Mouse (Mus musculus): ENCODE results near the gene Pkd2l1. TPM values are rescaled to one million over a fixed set of nuclear protein-coding genes. Genes with fewer than 3 reads are reported as not detected.
"Not testable (repeated sequence)": the region's sequence is repeated elsewhere in the genome, so short reads cannot be mapped to it uniquely, and the experiment has no call there.

Pkd2l1 gene
- polyA plus RNA-seq, 1 experiment from 2014 or later, result not detected

DNA sequence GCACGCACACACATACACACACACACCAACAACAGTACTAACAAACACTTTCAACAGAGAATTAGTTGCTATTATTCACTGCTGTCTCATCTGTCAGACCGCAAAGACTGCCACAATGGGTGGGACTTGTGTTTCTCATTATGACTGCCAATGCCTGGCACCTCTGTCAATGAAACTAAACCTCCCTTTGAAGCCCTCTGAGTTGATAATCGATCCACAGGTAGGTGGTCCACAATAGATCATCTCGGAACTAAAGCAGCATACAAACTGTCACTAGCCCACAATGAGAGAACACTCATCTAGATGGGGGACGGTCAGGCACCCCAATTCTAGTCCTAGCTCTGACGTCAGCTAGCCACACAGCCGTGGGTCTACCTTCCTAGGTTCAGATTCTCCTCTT lies 71.1 kb downstream of the Pkd2l1 start:
- no peak for ATAC-seq (ENCODE audit: low read depth)
- Histone ChIP-seq H3K27ac (ENCODE audit: low read length) (no peak overlapping the region), H3K27me3 (ENCODE audit: control insufficient read depth, insufficient read depth, low read depth, low read length) (no peaks in the 10 kb centered on the region), H3K4me3 (ENCODE audit: low read length) (no peak overlapping the region), H3K4me1 (replicated peaks; ENCODE audit: control insufficient read depth, insufficient read depth, low read length) (no peaks in the 10 kb centered on the region), H3K36me3 (ENCODE audit: control insufficient read depth, insufficient read depth, low read length) (peaks cover 30% of the 10 kb centered on the region), H3K4me2 (ENCODE audit: low read depth, low read length) (no peak overlapping the region), H3K9me3 (ENCODE audit: control insufficient read depth, low read length) (no peaks in the 10 kb centered on the region), H3K9ac (ENCODE audit: low read length) (no peak overlapping the region)
- 93% methylated on average over 7 of the region's 7 CpGs for WGBS

DNA sequence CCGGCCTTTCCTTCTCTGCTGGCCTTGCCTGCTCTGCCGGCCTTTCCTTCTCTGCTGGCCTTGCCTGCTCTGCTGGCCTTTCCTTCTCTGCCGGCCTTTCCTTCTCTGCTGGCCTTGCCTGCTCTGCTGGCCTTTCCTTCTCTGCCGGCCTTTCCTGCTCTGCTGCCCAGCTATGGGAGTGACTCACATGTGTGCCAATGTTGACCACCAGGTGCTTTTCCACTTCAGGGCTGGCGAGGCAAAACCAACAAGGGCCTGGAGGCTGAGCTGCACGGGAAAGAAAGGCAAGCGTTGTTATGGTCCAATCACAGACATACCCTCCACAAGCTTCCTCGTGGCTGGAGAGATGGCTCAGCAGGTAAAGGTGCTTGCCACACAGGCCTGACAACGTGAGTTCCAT lies 71.6 kb downstream of the Pkd2l1 start:
- not testable (repeated sequence) for H3K4me3 ChIP-seq (ENCODE audit: low read length); H3K4me2 ChIP-seq (ENCODE audit: low read depth, low read length); H3K27me3 ChIP-seq (ENCODE audit: control insufficient read depth, insufficient read depth, low read depth, low read length); H3K9me3 ChIP-seq (ENCODE audit: control insufficient read depth, low read length); ATAC-seq (ENCODE audit: low read depth); H3K27ac ChIP-seq (ENCODE audit: low read length); H3K9ac ChIP-seq (ENCODE audit: low read length); H3K4me1 ChIP-seq (replicated peaks; ENCODE audit: control insufficient read depth, insufficient read depth, low read length)
- WGBS, result 94% methylated on average over 7 of the region's 9 CpGs
- H3K36me3 ChIP-seq (ENCODE audit: control insufficient read depth, insufficient read depth, low read length), result peaks cover 30% of the 10 kb centered on the region

DNA sequence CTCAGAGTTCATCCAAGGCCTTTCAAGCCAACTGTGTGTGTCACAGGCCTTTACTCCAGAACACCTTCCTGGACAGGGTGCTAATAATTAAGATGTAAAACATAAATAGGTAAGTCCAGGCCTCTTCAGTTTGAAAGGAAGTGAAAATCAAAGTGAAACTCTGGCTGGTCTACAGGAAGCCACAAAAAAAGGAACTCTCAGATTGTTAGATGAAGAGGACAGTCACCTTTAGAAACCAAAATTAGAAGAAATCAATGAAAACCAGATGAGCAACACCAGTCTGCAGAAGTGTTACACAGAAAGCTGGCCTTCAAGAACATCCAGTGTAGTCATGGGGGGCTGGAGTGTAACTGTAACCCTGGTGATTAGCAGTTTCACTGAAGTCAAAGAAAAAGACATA lies 74.4 kb downstream of the Pkd2l1 start:
- Histone ChIP-seq H3K36me3 (ENCODE audit: control insufficient read depth, insufficient read depth, low read length) (peaks cover 37% of the 10 kb centered on the region), H3K9ac (ENCODE audit: low read length) (no peak overlapping the region), H3K27me3 (ENCODE audit: control insufficient read depth, insufficient read depth, low read depth, low read length) (no peaks in the 10 kb centered on the region), H3K27ac (ENCODE audit: low read length) (no peak overlapping the region), H3K4me2 (ENCODE audit: low read depth, low read length) (no peak overlapping the region), H3K9me3 (ENCODE audit: control insufficient read depth, low read length) (no peaks in the 10 kb centered on the region), H3K4me3 (ENCODE audit: low read length) (no peak overlapping the region), H3K4me1 (replicated peaks; ENCODE audit: control insufficient read depth, insufficient read depth, low read length) (no peaks in the 10 kb centered on the region)
- ATAC-seq (ENCODE audit: low read depth), result no peak

DNA sequence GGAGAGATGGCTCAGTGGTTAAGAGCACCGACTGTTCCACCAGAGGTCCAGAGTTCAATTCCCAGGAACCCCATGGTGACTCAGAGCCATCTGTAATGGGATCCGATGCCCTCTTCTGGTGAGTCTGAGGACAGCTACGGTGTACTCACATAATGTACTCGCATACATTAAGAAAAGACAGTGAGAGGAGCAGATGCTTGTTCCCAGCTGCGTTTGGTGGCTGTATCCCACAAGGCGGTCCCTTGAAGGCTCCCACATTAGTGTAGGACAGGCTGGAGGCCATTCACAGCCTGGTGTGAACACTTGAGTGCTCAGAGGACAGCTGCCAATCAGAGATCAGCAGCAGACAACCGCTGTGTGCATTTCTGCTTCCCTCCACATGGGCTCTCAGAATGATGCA lies 80.5 kb downstream of the Pkd2l1 start:
- no peaks in the 10 kb centered on the region for H3K27me3 ChIP-seq (ENCODE audit: control insufficient read depth, insufficient read depth, low read depth, low read length)
- peaks cover 4% of the 10 kb centered on the region for H3K4me1 ChIP-seq (replicated peaks; ENCODE audit: control insufficient read depth, insufficient read depth, low read length)
- WGBS, result 66% methylated on average over 7 of the region's 7 CpGs
- no peaks in the 10 kb centered on the region for H3K9me3 ChIP-seq (ENCODE audit: control insufficient read depth, low read length)
- H3K27ac ChIP-seq (ENCODE audit: low read length), result no peak overlapping the region
- H3K4me2 ChIP-seq (ENCODE audit: low read depth, low read length), result no peak overlapping the region
- peaks cover 32% of the 10 kb centered on the region for H3K36me3 ChIP-seq (ENCODE audit: control insufficient read depth, insufficient read depth, low read length)
- no peak overlapping the region for H3K9ac ChIP-seq (ENCODE audit: low read length)
- H3K4me3 ChIP-seq (ENCODE audit: low read length), result no peak overlapping the region
- no peak for ATAC-seq (ENCODE audit: low read depth)

DNA sequence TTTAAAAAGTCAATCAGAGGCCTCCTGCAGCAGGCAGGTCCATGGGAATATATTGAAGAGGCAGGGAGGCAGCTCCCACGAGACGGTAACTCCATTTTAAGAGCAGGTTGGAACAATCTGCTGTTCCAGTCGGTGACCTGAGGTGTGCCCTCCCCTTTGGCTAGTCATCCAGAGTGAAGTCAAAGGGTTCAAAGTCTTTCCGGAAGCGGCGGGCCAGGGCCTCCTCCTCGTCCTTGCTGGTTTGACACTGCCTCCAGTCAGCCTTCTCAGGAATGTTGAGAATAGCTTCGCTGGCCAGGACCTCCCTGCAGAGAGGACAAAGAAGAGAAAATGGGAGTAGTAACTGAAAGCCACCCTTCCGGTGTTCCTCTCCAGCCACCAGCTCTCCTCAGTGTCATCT lies 81.9 kb downstream of the Pkd2l1 start:
- no peak overlapping the region for H3K4me2 ChIP-seq (ENCODE audit: low read depth, low read length)
- H3K9ac ChIP-seq (ENCODE audit: low read length), result no peak overlapping the region
- peaks cover 7% of the 10 kb centered on the region for H3K4me1 ChIP-seq (replicated peaks; ENCODE audit: control insufficient read depth, insufficient read depth, low read length)
- no peak overlapping the region for H3K27ac ChIP-seq (ENCODE audit: low read length)
- H3K9me3 ChIP-seq (ENCODE audit: control insufficient read depth, low read length), result no peaks in the 10 kb centered on the region
- no peaks in the 10 kb centered on the region for H3K27me3 ChIP-seq (ENCODE audit: control insufficient read depth, insufficient read depth, low read depth, low read length)
- peaks cover 32% of the 10 kb centered on the region for H3K36me3 ChIP-seq (ENCODE audit: control insufficient read depth, insufficient read depth, low read length)
- ATAC-seq (ENCODE audit: low read depth), result no peak
- no peak overlapping the region for H3K4me3 ChIP-seq (ENCODE audit: low read length)
- 89% methylated on average over 9 of the region's 9 CpGs for WGBS

DNA sequence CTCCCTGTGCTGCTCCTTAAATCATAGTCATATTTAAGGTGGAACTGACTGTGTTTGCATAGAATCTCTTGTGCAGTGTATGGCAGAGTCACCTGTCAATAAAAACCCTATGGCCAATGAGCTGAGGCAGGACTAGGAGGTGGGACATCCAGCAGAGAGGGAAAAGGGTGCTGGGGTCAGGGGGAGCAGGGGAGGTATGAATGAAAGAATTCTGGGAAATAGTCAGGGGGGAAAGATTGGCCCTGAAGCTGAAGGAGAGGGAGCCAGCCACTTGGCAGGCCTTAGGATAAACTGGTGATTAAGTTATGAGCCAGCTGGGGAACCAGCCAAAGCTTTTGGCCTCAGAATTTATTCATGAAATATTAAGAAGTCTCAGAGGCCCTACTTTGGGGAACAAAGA lies 83.2 kb downstream of the Pkd2l1 start:
- Histone ChIP-seq H3K27me3 (ENCODE audit: control insufficient read depth, insufficient read depth, low read depth, low read length) (no peaks in the 10 kb centered on the region), H3K9me3 (ENCODE audit: control insufficient read depth, low read length) (no peaks in the 10 kb centered on the region), H3K27ac (ENCODE audit: low read length) (no peak overlapping the region), H3K4me2 (ENCODE audit: low read depth, low read length) (no peak overlapping the region), H3K4me3 (ENCODE audit: low read length) (no peak overlapping the region), H3K9ac (ENCODE audit: low read length) (no peak overlapping the region), H3K4me1 (replicated peaks; ENCODE audit: control insufficient read depth, insufficient read depth, low read length) (peaks cover 7% of the 10 kb centered on the region), H3K36me3 (ENCODE audit: control insufficient read depth, insufficient read depth, low read length) (peaks cover 26% of the 10 kb centered on the region)
- no peak for ATAC-seq (ENCODE audit: low read depth)

DNA sequence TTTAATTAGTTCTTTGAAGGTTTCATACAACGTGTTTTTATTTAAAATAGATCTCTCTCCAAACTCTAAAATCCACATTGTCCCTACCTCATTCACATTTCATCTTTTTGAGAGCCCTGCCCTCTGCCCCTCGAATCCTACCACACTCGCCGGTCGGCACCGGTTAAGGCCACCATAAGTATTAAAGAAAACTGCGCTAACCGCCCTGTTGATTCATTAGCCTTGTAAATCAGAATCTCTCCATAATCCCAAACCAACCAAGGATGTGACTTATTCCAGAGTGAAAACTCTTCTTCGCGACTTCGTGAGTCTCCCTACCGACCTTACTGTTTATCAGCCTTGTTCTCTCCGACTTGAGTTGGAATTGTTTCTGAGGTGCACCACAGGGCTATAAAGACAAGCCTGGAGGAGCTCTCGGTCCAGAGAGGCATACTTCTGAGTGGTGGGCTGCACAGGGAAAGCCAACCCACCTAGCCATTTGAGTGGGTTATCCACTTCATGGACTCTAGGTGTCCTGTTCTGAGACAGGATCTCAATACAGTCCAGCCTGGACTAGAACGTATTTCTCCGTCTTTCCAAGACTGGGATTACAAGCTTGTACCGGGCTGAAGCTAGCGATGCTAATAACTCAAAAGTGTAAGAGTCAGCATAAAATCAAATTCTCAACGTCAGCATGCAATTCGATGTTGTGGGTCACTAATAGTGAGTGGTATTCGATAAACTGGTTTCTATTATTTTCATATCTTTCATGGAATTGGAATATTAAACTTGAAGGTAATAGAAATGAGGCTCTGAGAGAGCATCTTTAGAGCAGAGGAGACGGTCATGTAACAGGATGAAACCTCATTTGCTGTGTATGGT lies 84.4 kb downstream of the Pkd2l1 start:
- Histone ChIP-seq H3K9me3 (ENCODE audit: control insufficient read depth, low read length) (no peaks in the 10 kb centered on the region), H3K9ac (ENCODE audit: low read length) (peak overlapping the region; percentile 94), H3K4me3 (ENCODE audit: low read length) (peak overlapping the region; percentile 80), H3K4me2 (ENCODE audit: low read depth, low read length) (peak overlapping the region; percentile 86), H3K36me3 (ENCODE audit: control insufficient read depth, insufficient read depth, low read length) (peaks cover 15% of the 10 kb centered on the region), H3K4me1 (replicated peaks; ENCODE audit: control insufficient read depth, insufficient read depth, low read length) (peaks cover 7% of the 10 kb centered on the region), H3K27ac (ENCODE audit: low read length) (peak overlapping the region; percentile 15), H3K27me3 (ENCODE audit: control insufficient read depth, insufficient read depth, low read depth, low read length) (no peaks in the 10 kb centered on the region)
- WGBS, result 30% methylated on average over 22 of the region's 22 CpGs
- ATAC-seq (ENCODE audit: low read depth), result peak; percentile 10; the same call in 1 of the 2 replicates

DNA sequence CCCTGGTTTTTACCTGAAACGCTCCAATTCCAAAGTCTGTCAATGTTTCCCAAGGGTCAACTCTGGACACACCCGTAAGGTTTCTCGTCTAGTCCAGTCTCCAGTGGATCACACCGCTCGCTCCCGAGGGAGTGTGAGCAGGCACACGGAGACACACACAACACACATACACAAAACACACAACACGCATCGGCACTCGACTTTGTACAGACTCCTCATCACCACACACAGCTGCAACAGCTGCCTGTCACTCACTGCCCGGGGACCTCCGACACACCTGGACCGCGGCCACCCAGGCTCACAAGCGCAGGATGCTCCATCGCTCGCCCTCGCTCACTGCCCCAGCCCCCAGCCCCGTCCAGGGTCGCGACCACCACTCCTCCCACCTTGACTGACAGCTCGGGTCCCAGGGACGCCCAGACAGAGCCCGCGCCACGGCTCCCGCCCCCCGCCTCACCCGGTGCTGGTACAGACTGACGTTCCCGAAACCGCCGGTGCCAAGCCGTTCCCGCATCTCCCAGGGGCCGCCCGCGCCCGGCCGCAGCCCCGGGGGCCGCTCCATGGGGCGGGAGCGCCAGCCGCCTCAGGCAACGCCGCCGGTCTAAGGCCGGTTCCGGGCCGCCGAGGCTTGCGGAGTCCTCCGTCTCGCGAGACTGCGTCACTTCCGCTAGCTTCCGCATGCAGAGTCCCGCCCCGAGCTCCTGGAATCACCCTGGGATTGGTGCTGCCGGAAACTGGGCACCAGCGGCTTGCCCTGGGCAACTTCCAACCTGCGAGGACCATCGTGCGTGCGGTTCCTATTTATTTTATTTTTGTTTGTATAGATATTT lies 85.2 kb downstream of the Pkd2l1 start, which contains the start of gene Chuk:
Gene Chuk, minus strand, starts transcription at position 650 of the 830 bp plus-strand sequence.
- peak; percentile 99 for ATAC-seq (ENCODE audit: low read depth)
- under 1% methylated on average over 67 of the region's 67 CpGs for WGBS
- Histone ChIP-seq H3K36me3 (ENCODE audit: control insufficient read depth, insufficient read depth, low read length) (peaks cover 7% of the 10 kb centered on the region), H3K4me3 (ENCODE audit: low read length) (peak within 1 kb of the TSS; percentile 80), H3K4me1 (replicated peaks; ENCODE audit: control insufficient read depth, insufficient read depth, low read length) (peaks cover 7% of the 10 kb centered on the region), H3K27me3 (ENCODE audit: control insufficient read depth, insufficient read depth, low read depth, low read length) (no peaks in the 10 kb centered on the region), H3K9ac (ENCODE audit: low read length) (peak within 1 kb of the TSS; percentile 94), H3K9me3 (ENCODE audit: control insufficient read depth, low read length) (no peaks in the 10 kb centered on the region), H3K4me2 (ENCODE audit: low read depth, low read length) (peak within 1 kb of the TSS; percentile 91), H3K27ac (ENCODE audit: low read length) (peak within 1 kb of the TSS; percentile 15)

DNA sequence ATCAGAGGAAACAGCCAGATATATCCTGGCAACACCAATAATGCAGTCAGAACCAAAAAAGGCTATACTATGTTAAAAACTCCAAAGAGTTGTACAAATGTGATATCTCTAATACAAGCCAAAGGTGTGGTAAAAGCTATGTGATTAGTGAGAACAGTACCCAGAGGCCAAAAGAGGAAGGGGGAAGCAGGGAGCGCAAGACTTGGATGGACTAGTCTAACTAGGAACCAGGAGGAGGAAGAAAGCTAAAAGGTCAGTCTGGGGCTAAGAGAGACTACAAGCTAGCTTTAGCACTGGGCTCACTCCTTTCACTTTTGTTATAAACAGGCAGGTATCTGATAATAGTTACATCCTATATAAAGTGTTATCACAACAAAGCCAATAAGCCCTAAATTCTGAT lies 87.8 kb downstream of the Pkd2l1 start:
- no peaks in the 10 kb centered on the region for H3K27me3 ChIP-seq (ENCODE audit: control insufficient read depth, insufficient read depth, low read depth, low read length)
- H3K36me3 ChIP-seq (ENCODE audit: control insufficient read depth, insufficient read depth, low read length), result no peaks in the 10 kb centered on the region; the same call in none of the 2 replicates
- H3K4me2 ChIP-seq (ENCODE audit: low read depth, low read length), result no peak overlapping the region
- no peak overlapping the region for H3K4me3 ChIP-seq (ENCODE audit: low read length)
- WGBS, result 88% methylated on average over 1 of the region's 1 CpGs
- ATAC-seq (ENCODE audit: low read depth), result no peak
- H3K27ac ChIP-seq (ENCODE audit: low read length), result no peak overlapping the region
- H3K9ac ChIP-seq (ENCODE audit: low read length), result no peak overlapping the region
- peaks cover 7% of the 10 kb centered on the region for H3K4me1 ChIP-seq (replicated peaks; ENCODE audit: control insufficient read depth, insufficient read depth, low read length)
- no peaks in the 10 kb centered on the region for H3K9me3 ChIP-seq (ENCODE audit: control insufficient read depth, low read length)

Data from lung, embryonic 16.5 days (tissue).